Mouse (Mus musculus) T-cell, adult 2 months (primary cell): ENCODE results near the gene Mydgf.

Experiments
- DNase-seq: peaks from one replicate; pipeline ENCODE4 v3.0.0; 2022; ENCODE audit warnings: low spot score

Gene Mydgf

GRCm38 (mm10) chr17:56191266-56191665 lies 7.5 kb upstream of the Mydgf start:
- no peak for DNase-seq

- no peak for DNase-seq
Observed at GRCm38 (mm10) chr17:56185281-56186141, 1.8 kb upstream of the Mydgf start.

GRCm38 (mm10) chr17:56182975-56183657 lies 604 bp downstream of the Mydgf start:
- no peak for DNase-seq

GRCm38 (mm10) chr17:56175416-56175815 lies 8.3 kb downstream of the Mydgf start:
- DNase-seq, result no peak

- no peak for DNase-seq
Observed at GRCm38 (mm10) chr17:56173401-56174046, 10.2 kb downstream of the Mydgf start.

- DNase-seq, result no peak
Observed at GRCm38 (mm10) chr17:56171881-56172280, 11.8 kb downstream of the Mydgf start.

GRCm38 (mm10) chr17:56171456-56171855 lies 12.3 kb downstream of the Mydgf start:
- DNase-seq, result no peak

- no peak for DNase-seq
Observed at GRCm38 (mm10) chr17:56170636-56171035, 13.1 kb downstream of the Mydgf start.

GRCm38 (mm10) chr17:56169830-56170229 lies 13.9 kb downstream of the Mydgf start:
- DNase-seq, result no peak

GRCm38 (mm10) chr17:56165671-56166070 lies 18.0 kb downstream of the Mydgf start:
- DNase-seq, result no peak

GRCm38 (mm10) chr17:56164510-56164909 lies 19.2 kb downstream of the Mydgf start:
- no peak for DNase-seq

- DNase-seq, result peak; percentile 84
Observed at GRCm38 (mm10) chr17:56163523-56164102, 20.1 kb downstream of the Mydgf start.

GRCm38 (mm10) chr17:56162231-56162774 lies 21.4 kb downstream of the Mydgf start, which contains the start of gene Tnfaip8l1:
TSS of gene Tnfaip8l1 (plus strand) at chr17:56162477.
- DNase-seq, result peak; percentile 90

GRCm38 (mm10) chr17:56159729-56160128 lies 24.0 kb downstream of the Mydgf start:
- DNase-seq, result peak; percentile 24

GRCm38 (mm10) chr17:56153643-56154042 lies 30.1 kb downstream of the Mydgf start:
- no peak for DNase-seq

GRCm38 (mm10) chr17:56149897-56150296 lies 33.8 kb downstream of the Mydgf start:
- no peak for DNase-seq

GRCm38 (mm10) chr17:56148790-56149618 lies 34.7 kb downstream of the Mydgf start:
- DNase-seq, result no peak

- no peak for DNase-seq
Observed at GRCm38 (mm10) chr17:56148280-56148679, 35.4 kb downstream of the Mydgf start.

- DNase-seq, result no peak
Observed at GRCm38 (mm10) chr17:56147420-56147819, 36.3 kb downstream of the Mydgf start.

- DNase-seq, result no peak
Observed at GRCm38 (mm10) chr17:56146131-56146530, 37.6 kb downstream of the Mydgf start.

- no peak for DNase-seq
Observed at GRCm38 (mm10) chr17:56144546-56144945, 39.2 kb downstream of the Mydgf start.
